Mouse (Mus musculus): ENCODE results near the gene Dpp3. TPM values are rescaled to one million over a fixed set of nuclear protein-coding genes. Genes with fewer than 3 reads are reported as not detected.

Dpp3 gene
- polyA plus RNA-seq, 1 experiment = 129 TPM

DNA sequence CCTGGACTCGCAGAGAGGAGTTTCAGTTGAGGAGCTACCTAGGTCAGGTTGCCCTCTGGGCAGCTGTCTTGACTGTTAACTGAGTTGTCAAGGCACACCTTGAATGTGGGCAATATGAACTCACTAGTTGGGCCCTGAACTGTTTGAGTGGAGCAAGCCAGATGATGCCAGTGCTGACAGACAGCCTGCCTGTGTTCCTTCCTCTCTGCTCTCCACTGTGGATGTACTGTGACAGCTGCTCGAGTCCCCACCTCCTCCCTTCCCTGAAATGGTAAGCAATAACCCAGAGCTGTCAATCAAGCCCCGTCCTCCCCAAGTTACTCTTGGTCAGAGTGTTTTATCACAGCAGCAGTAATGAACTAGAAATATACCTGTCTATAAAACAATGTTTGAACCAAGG lies 28.2 kb downstream of the Dpp3 start:
- no peak for TF ChIP-seq POLR2A (IDR thresholded peaks at IDR 0.05; ENCODE audit: insufficient read depth, low read length)
- Histone ChIP-seq H3K9ac (ENCODE audit: low read depth, poor library complexity, severe bottlenecking) (no peak overlapping the region), H3K27ac (ENCODE audit: insufficient read depth, low read length) (no peak overlapping the region), H3K4me3 (ENCODE audit: low read depth, low read length) (no peak overlapping the region), H3K27me3 (ENCODE audit: control insufficient read depth, insufficient read depth, low read length, poor library complexity, severe bottlenecking) (no peaks in the 10 kb centered on the region), H3K36me3 (ENCODE audit: control insufficient read depth, insufficient read depth, low read length, poor library complexity, severe bottlenecking) (no peaks in the 10 kb centered on the region), H3K4me1 (ENCODE audit: control insufficient read depth, insufficient read depth, low read length) (no peaks in the 10 kb centered on the region), H3K9me3 (replicated peaks; ENCODE audit: control insufficient read depth, insufficient read depth, low read length, poor library complexity, severe bottlenecking) (no peaks in the 10 kb centered on the region)

DNA sequence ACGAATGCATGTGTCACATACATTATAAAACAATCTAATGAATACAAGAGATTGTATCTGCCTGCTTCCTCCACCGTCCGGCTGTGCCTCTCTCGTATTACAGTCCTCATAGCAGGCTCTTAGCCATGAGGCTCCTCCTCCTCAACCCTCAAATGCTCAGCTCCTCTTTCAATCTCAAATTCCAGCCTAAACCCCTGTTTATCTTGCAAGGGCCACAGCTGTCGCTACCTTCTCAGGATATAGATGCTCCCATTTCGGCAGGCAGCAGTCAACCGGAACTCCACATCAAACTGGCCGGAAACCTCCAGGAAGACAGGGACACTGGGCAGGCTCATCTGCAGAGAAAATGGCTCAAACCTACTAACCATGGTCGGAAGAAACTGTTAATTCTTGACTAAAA lies 29.1 kb downstream of the Dpp3 start:
- H3K4me3 ChIP-seq (ENCODE audit: low read depth, low read length) = no peak overlapping the region
- H3K4me1 ChIP-seq (ENCODE audit: control insufficient read depth, insufficient read depth, low read length) = no peaks in the 10 kb centered on the region
- no peaks in the 10 kb centered on the region for H3K27me3 ChIP-seq (ENCODE audit: control insufficient read depth, insufficient read depth, low read length, poor library complexity, severe bottlenecking)
- no peaks in the 10 kb centered on the region for H3K36me3 ChIP-seq (ENCODE audit: control insufficient read depth, insufficient read depth, low read length, poor library complexity, severe bottlenecking)
- TF ChIP-seq POLR2A (IDR thresholded peaks at IDR 0.05; ENCODE audit: insufficient read depth, low read length) = no peak
- TF ChIP-seq EP300 (IDR thresholded peaks at IDR 0.05; ENCODE audit: insufficient read depth, low read depth, low read length) = no peak
- TF ChIP-seq CTCF (IDR thresholded peaks at IDR 0.05; ENCODE audit: low read depth, low read length) = no peak
- no peaks in the 10 kb centered on the region for H3K9me3 ChIP-seq (replicated peaks; ENCODE audit: control insufficient read depth, insufficient read depth, low read length, poor library complexity, severe bottlenecking)
- no peak overlapping the region for H3K27ac ChIP-seq (ENCODE audit: insufficient read depth, low read length)
- no peak overlapping the region for H3K9ac ChIP-seq (ENCODE audit: low read depth, poor library complexity, severe bottlenecking)

DNA sequence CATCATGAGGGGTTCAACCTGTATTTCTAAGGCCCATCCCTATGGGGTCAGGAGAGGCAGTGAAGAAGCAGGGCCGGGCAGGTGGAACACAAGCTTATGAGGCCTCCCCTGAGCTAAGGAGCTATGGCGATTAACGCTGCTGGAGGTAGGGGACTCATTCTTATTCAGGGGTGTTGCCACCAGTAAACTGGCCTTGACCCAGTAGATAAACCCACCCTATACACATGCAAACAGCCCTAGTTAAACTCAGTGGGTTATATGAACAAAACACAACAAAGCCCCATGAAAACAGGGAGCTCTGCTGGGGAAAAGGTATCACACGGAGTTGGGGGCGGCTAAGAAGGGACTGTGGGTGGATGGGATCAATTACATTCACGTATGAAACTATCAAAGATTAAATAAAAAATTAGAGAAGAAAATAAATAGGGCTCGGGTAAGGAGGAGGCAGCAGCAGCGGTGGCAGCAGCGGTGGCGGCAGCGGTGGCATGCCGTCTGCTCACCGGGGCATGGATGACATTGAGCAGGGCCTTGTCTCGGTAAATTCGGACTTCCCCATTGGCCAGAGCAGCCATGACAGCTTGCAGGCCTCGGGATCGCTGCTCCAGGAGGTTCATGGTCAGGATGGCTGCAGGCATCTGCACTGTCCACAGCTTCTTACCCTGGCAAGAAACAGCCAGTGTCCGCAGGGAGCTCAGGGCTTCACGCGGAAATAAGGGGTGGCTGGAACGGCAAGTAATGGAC lies 31.1 kb downstream of the Dpp3 start:
- Histone ChIP-seq H3K9me3 (replicated peaks; ENCODE audit: control insufficient read depth, insufficient read depth, low read length, poor library complexity, severe bottlenecking) (no peaks in the 10 kb centered on the region), H3K4me3 (ENCODE audit: low read depth, low read length) (peak overlapping the region; percentile 1; the same call in 1 of the 2 replicates), H3K27ac (ENCODE audit: insufficient read depth, low read length) (no peak overlapping the region), H3K27me3 (ENCODE audit: control insufficient read depth, insufficient read depth, low read length, poor library complexity, severe bottlenecking) (no peaks in the 10 kb centered on the region), H3K9ac (ENCODE audit: low read depth, poor library complexity, severe bottlenecking) (no peak overlapping the region), H3K36me3 (ENCODE audit: control insufficient read depth, insufficient read depth, low read length, poor library complexity, severe bottlenecking) (no peaks in the 10 kb centered on the region), H3K4me1 (ENCODE audit: control insufficient read depth, insufficient read depth, low read length) (no peaks in the 10 kb centered on the region)
- TF ChIP-seq EP300 (IDR thresholded peaks at IDR 0.05; ENCODE audit: insufficient read depth, low read depth, low read length) (0 out of 2 replicates have a peak, but pooled peaks have one; percentile 42), CTCF (IDR thresholded peaks at IDR 0.05; ENCODE audit: low read depth, low read length) (no peak), POLR2A (IDR thresholded peaks at IDR 0.05; ENCODE audit: insufficient read depth, low read length) (no peak)

DNA sequence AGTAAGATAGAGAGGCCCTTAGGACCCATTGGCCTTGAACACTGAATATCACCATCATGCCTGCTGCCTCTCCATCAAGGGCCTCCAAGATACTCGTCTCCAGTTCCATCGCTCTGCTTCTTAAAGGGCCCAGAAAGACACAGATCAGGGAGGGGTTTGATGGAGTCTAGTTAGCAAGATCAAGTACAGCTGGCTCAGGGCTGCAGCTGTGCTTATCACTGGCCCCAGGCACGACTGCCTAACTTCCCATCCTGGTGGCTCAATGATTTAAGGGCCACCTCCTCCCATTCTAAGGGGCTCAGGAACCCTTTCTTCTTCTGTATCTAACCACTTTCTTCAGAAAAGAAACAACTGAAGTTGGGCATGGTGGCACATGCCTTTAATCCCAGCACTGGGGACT lies 36.3 kb downstream of the Dpp3 start:
- H3K9me3 ChIP-seq (replicated peaks; ENCODE audit: control insufficient read depth, insufficient read depth, low read length, poor library complexity, severe bottlenecking) = no peaks in the 10 kb centered on the region
- no peaks in the 10 kb centered on the region for H3K4me1 ChIP-seq (ENCODE audit: control insufficient read depth, insufficient read depth, low read length)
- no peak overlapping the region for H3K27ac ChIP-seq (ENCODE audit: insufficient read depth, low read length)
- H3K27me3 ChIP-seq (ENCODE audit: control insufficient read depth, insufficient read depth, low read length, poor library complexity, severe bottlenecking) = no peaks in the 10 kb centered on the region
- H3K4me3 ChIP-seq (ENCODE audit: low read depth, low read length) = no peak overlapping the region
- TF ChIP-seq EP300 (IDR thresholded peaks at IDR 0.05; ENCODE audit: insufficient read depth, low read depth, low read length) (no peak), POLR2A (IDR thresholded peaks at IDR 0.05; ENCODE audit: insufficient read depth, low read length) (no peak), CTCF (IDR thresholded peaks at IDR 0.05; ENCODE audit: low read depth, low read length) (no peak)
- no peak overlapping the region for H3K9ac ChIP-seq (ENCODE audit: low read depth, poor library complexity, severe bottlenecking)
- no peaks in the 10 kb centered on the region for H3K36me3 ChIP-seq (ENCODE audit: control insufficient read depth, insufficient read depth, low read length, poor library complexity, severe bottlenecking)

DNA sequence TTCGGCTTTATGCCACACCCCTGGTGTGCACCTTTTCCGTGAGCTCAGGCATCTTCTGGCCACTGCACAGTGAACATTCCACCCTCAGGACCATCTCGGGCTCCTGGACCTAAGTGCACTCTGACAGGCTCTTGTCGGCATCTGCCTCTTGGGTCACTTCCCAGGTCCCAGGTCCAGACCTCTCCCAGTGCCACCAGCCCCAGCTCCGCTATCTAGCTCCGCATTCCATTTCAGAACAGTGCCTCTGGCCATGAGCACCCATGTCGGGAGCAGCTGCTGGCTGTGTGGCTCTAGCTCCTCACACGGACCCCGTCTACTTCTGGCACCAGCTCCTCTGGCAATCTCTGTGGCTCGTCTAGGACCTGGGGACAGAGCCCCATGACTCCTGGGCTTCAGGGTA lies 38.3 kb downstream of the Dpp3 start:
- Histone ChIP-seq H3K9ac (ENCODE audit: low read depth, poor library complexity, severe bottlenecking) (no peak overlapping the region), H3K4me1 (ENCODE audit: control insufficient read depth, insufficient read depth, low read length) (no peaks in the 10 kb centered on the region), H3K9me3 (replicated peaks; ENCODE audit: control insufficient read depth, insufficient read depth, low read length, poor library complexity, severe bottlenecking) (no peaks in the 10 kb centered on the region), H3K36me3 (ENCODE audit: control insufficient read depth, insufficient read depth, low read length, poor library complexity, severe bottlenecking) (no peaks in the 10 kb centered on the region), H3K4me3 (ENCODE audit: low read depth, low read length) (no peak overlapping the region), H3K27ac (ENCODE audit: insufficient read depth, low read length) (no peak overlapping the region), H3K27me3 (ENCODE audit: control insufficient read depth, insufficient read depth, low read length, poor library complexity, severe bottlenecking) (no peaks in the 10 kb centered on the region)
- TF ChIP-seq EP300 (IDR thresholded peaks at IDR 0.05; ENCODE audit: insufficient read depth, low read depth, low read length) (no peak), CTCF (IDR thresholded peaks at IDR 0.05; ENCODE audit: low read depth, low read length) (no peak), POLR2A (IDR thresholded peaks at IDR 0.05; ENCODE audit: insufficient read depth, low read length) (no peak)

DNA sequence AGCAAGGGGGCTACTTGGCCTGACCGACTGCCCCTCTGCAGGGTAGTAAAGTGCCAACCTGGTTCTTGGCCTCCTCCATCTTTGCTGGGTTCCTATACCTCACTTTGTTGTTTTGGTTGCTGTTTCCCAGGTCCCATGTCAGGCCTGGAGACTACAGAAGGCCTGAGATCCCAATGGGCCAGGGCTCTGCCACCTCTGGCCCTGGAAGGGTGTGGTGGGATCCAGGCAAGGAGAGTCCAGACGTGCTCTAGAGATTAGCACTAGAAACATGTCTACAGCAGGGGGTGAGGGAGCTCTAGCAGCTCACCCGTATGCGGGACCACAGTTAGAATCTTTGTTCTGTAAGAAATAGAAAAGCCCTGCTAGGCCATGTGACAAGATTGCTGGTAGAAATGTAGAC lies 44.1 kb downstream of the Dpp3 start:
- Histone ChIP-seq H3K9me3 (replicated peaks; ENCODE audit: control insufficient read depth, insufficient read depth, low read length, poor library complexity, severe bottlenecking) (no peaks in the 10 kb centered on the region), H3K4me3 (ENCODE audit: low read depth, low read length) (no peak overlapping the region), H3K27me3 (ENCODE audit: control insufficient read depth, insufficient read depth, low read length, poor library complexity, severe bottlenecking) (no peaks in the 10 kb centered on the region), H3K27ac (ENCODE audit: insufficient read depth, low read length) (no peak overlapping the region), H3K4me1 (ENCODE audit: control insufficient read depth, insufficient read depth, low read length) (no peaks in the 10 kb centered on the region), H3K36me3 (ENCODE audit: control insufficient read depth, insufficient read depth, low read length, poor library complexity, severe bottlenecking) (no peaks in the 10 kb centered on the region), H3K9ac (ENCODE audit: low read depth, poor library complexity, severe bottlenecking) (no peak overlapping the region)
- no peak for TF ChIP-seq CTCF (IDR thresholded peaks at IDR 0.05; ENCODE audit: low read depth, low read length)
- no peak for TF ChIP-seq POLR2A (IDR thresholded peaks at IDR 0.05; ENCODE audit: insufficient read depth, low read length)
- no peak for TF ChIP-seq EP300 (IDR thresholded peaks at IDR 0.05; ENCODE audit: insufficient read depth, low read depth, low read length)
